Mouse (Mus musculus) splenic B cell, adult 2 months (primary cell): ENCODE results near the gene Tmem160.
A peak's percentile ranks its signal among the peaks of the same experiment; 100 is the strongest.

Experiments used
- DNase-seq: peaks from one replicate; pipeline ENCODE4 v3.0.0-alpha.2; 2011; ENCODE audit warnings: low read depth, low spot score
- H3K27me3 ChIP-seq: 2 replicates; pipeline ENCODE4 v1.6.1; 2012; ENCODE audit warnings: mild to moderate bottlenecking, low read length, moderate library complexity, mixed read lengths; ENCODE audit not compliant: control insufficient read depth, poor library complexity, insufficient read depth, severe bottlenecking
- H3K36me3 ChIP-seq: 2 replicates; pipeline ENCODE4 v1.6.1; 2012; ENCODE audit warnings: mild to moderate bottlenecking, low read length, moderate library complexity, mixed read lengths; ENCODE audit not compliant: control insufficient read depth, poor library complexity, insufficient read depth, severe bottlenecking

The Tmem160 gene

DNA sequence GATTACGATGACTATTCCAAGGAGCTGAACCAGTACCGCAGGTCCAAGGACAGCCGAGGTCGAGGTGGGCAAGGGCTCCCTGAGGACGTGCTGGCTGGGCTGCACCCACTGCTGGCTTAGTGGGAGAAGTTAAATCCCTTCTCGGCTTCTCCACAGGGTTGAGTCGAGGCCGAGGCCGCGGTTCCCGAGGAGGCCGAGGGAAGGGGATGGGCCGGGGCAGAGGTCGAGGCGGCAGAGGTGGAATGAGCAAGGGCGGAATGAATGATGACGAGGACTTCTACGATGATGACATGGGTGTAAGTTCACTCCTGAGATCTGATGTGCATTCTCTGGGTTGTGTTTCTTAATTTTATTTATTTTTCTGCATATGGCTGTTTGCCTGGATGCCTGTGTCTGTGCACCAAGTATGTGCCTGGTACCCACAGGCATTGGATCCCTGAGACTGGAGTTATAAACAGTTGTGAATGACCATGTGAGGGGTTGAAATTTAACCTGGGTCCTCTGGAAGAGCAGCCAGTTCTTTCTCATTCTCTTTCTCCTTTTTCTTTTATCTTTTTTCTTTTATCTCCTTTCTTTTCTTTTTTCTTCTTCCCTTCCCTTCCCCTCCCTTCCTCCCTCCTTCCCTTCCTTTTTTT is 30.2 kb upstream of the Tmem160 start:
- DNase-seq = no peak
- Histone ChIP-seq H3K36me3 (peaks cover 14% of the 10 kb centered on the region), H3K27me3 (no peaks in the 10 kb centered on the region)

DNA sequence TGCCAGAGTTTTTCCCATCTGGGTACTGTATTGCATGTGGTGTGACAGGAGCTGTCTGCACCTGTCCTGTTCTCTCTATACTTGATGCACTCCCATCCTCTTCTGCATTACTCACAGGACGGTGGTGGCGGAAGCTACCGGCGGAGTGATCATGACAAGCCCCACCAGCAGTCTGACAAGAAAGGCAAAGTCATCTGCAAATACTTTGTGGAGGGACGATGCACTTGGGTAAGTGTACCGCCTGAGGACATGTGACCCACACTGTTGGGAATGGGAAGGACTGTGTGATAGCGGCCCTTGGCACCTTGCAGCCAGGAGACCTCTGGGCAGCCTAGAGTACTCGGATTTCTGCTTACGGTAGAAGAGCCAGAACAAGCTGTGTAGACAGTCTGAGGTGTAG is 28.8 kb upstream of the Tmem160 start:
- Histone ChIP-seq H3K27me3 (no peaks in the 10 kb centered on the region), H3K36me3 (peaks cover 16% of the 10 kb centered on the region)
- no peak for DNase-seq

DNA sequence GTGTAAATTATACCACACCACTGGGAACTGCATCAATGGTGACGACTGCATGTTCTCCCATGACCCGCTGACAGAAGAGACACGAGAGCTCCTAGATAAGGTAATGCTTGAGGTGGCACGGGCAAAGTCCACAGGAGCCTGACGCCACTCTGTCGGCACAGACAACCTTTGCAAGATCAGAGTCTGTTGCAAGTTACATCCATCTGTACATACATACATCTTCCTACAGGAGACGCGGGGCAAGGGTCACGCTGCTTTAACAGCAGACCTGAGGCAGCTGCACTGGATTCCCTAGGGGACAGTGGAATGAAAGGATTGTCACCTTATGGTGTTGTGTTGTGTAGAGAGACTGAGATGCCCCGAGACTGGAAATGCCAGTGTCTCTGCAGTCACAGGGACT is 26.9 kb upstream of the Tmem160 start:
- Histone ChIP-seq H3K27me3 (no peaks in the 10 kb centered on the region), H3K36me3 (peaks cover 20% of the 10 kb centered on the region; the same call in 1 of the 2 replicates)
- DNase-seq = no peak

DNA sequence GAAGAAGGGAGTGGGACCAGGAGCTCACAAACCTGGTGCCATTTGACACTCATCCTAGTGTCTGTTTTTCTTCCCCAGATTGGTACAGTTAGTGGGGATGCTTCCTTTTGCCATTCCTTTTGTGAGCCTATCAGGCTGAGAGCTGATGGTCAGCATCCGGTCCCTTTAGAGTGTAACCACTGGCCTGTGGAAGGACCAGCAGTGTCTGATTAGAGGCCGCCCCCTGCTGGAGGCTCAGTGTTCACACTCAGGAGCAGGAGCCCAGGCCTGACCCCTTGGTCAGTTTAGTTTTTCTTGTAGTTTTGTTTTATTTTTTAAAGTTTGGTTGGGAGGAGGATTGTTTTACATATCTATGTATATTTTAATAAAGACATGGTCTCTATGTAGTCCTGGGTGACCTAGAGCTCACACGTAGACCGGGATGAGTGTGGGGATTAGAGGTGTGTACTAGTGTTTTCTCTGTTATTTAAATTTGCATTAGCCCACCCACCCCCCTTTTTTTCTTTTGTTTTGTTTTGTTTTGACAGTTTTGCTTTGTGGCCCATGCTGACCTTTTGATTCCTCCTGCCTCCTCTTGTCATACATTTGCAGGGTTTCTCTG is 26.4 kb upstream of the Tmem160 start:
- peak; percentile 80 for DNase-seq
- Histone ChIP-seq H3K36me3 (peaks cover 19% of the 10 kb centered on the region; the same call in 1 of the 2 replicates), H3K27me3 (no peaks in the 10 kb centered on the region)

DNA sequence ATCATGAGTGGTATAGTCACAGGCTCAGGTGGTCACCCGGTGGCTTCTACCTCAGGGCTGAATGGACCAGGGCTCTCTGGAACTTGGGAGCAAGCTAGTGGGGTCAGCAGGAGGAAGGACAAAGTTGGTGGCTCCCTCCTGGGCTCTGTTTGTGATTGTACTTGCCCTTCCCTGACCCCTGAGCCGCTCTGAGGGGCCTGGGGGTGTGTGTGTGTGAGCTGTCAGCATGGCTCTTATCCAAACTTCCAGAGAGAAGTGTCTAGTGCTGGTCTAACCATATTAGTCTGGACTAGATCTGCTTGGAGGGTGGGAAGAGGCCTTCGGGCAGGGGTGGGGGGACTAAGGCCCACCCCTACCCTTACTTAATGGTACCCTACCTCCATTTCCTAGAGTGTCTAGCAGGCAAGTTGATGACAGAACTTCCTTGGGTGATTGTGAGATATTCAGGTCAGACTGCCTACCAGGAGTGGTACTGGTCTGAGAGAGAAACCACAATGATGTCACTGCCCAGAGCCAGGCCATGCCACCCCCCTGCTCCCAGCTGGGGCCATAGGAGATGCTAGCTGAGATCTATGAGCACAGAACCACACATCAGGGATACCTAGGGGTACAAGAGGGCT is 19.1 kb upstream of the Tmem160 start:
- DNase-seq = no peak
- Histone ChIP-seq H3K36me3 (peaks cover 15% of the 10 kb centered on the region), H3K27me3 (no peaks in the 10 kb centered on the region)

DNA sequence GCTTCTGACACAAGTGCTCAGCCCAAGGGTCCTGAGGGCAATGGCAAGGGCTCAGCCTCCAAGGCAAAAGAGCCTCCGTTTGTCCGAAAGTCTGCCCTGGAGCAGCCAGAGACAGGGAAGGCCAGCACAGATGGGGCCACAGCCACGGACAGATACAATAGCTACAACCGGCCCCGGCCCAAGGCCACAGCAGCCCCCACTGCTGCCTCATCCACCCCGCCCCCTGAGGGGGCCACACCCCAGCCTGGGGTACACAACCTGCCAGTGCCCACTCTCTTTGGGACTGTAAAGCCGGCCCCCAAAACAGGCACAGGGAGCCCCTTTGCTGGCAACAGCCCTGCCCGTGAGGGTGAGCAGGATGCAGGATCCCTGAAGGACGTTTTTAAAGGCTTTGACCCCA is 17.5 kb upstream of the Tmem160 start:
- no peak for DNase-seq
- peaks cover 8% of the 10 kb centered on the region for H3K36me3 ChIP-seq
- H3K27me3 ChIP-seq = no peaks in the 10 kb centered on the region

DNA sequence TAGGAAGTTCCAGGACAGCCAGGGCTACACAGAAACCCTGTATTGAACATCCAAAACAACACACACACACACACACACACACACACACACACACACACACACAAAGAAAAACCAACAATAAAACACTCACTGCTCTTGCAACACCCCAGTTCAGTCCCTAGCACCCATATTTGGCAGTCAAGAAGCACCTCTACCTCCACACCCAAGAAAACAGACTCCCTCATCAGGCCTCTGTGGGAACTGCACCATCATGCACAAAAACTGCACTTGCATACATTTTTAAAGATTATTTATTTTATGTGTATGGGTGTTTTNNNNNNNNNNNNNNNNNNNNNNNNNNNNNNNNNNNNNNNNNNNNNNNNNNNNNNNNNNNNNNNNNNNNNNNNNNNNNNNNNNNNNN is 11.3 kb upstream of the Tmem160 start:
- Histone ChIP-seq H3K36me3 (no peaks in the 10 kb centered on the region), H3K27me3 (no peaks in the 10 kb centered on the region)
- peak; percentile 63 for DNase-seq

DNA sequence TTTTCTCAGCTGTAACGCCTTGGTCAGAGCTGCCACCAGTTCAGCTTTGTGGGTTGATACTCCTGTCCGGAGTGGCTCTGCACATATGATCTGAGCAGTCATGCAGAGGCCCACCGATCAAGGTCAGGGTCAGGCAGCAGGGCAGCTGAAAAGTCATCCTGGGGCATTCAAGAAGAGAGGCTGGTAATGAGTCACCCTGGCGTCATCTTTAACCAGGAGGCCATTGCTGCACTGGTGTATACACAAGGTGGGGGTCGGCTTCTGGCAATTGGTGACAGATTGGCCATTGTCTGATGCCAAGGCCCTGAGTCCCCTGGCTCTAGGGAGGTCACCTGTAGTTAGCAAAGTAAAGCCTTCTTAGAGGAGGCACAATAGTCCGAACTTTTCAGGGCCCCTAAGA is 923 bp upstream of the Tmem160 start:
- no peak for DNase-seq
- H3K36me3 ChIP-seq = peaks cover 2% of the 10 kb centered on the region; the same call in 1 of the 2 replicates

DNA sequence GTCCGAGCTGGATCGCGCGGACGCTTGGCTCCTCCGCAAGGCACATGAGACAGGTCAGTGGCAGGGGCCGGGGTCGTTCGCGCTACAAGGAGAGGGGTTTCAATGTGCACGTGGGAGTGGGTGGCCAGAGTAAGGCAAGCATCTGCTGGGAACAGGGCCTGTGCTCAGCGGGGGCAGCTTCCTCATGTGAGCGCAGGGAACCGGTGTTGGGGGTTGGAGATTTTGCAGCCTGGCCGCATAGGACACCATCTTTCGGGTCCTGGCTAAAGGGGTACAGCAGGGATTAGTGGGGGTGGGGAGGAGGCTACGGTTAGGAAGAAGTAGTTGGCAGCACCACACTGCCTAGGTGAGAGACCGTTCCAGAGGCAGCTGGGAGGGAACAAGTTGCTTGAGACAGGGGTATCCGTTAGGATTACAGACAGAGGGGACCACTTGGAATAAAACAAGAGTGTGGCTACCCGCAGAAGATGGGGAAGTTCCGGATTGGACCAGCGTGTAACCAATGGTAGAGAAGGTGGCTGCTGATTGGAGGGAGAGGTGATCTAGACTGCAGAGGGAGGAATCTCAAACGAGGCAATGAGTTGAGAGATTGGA is 636 bp downstream of the Tmem160 start:
- peaks cover 6% of the 10 kb centered on the region; the same call in 1 of the 2 replicates for H3K36me3 ChIP-seq
- no peaks in the 10 kb centered on the region for H3K27me3 ChIP-seq
- DNase-seq = peak; percentile 51

More for the DNA sequence above, 923 bp upstream of the Tmem160 start:
- H3K27me3 ChIP-seq = no peaks in the 10 kb centered on the region

DNA sequence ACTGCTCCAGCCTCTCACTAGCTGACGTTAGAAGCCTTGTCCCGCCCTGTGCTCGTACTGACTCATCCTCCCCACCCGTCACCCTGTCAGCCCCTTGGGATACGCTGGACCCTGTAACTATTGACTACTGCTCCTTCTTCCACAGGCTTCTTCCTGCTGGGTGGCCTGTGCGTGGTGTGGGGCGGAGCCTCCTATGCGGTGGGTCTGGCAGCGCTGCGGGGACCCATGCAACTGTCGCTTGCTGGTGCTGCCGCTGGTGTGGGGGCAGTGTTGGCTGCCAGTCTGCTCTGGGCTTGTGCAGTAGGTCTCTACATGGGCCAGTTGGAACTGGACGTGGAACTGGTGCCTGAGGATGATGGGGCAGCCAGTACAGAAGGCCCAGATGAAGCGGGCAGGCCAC is 2.4 kb downstream of the Tmem160 start:
- DNase-seq = no peak
- Histone ChIP-seq H3K27me3 (no peaks in the 10 kb centered on the region), H3K36me3 (peaks cover 6% of the 10 kb centered on the region; the same call in 1 of the 2 replicates)

DNA sequence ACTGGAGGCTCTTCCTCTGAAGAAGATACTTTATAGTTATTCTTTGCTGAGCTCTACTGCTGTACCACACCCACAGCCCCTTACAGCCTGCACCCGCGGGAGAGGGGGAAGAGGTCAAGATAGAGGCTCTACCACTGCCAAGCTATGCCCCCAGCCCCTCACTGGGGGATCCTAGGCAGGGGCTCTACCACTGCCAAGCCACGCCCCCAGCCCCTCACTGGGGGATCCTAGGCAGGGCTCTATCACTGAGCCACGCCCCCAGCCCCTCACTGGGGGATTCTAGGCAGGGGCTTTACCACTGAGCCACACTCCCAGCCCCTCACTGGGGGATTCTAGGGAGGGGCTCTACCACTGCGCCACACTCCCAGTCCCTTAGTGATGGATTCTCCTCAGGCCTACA is 3.7 kb downstream of the Tmem160 start:
- no peaks in the 10 kb centered on the region for H3K27me3 ChIP-seq
- H3K36me3 ChIP-seq = peaks cover 6% of the 10 kb centered on the region; the same call in 1 of the 2 replicates
- DNase-seq = no peak

DNA sequence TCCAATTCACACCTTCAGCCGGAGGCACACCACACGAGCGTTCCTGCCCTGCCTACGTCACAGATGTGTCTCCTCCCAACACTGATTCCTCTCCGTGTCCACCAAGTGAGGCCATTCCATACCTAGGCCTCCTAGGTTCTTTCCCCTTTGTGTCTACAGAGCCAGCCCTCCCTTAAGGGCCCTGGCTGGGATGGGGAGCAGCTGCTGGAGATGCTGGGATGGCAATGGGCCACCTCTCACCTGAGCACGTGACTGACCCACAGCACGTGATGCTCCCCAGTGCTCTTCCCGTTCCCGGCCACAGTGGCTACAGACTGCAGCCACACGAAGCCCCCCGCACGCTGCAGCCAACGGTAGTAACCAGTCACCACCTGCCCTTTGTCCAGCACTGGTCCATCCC is 8.0 kb downstream of the Tmem160 start:
- H3K27me3 ChIP-seq = no peaks in the 10 kb centered on the region
- DNase-seq = no peak
- peaks cover 4% of the 10 kb centered on the region; the same call in 1 of the 2 replicates for H3K36me3 ChIP-seq

DNA sequence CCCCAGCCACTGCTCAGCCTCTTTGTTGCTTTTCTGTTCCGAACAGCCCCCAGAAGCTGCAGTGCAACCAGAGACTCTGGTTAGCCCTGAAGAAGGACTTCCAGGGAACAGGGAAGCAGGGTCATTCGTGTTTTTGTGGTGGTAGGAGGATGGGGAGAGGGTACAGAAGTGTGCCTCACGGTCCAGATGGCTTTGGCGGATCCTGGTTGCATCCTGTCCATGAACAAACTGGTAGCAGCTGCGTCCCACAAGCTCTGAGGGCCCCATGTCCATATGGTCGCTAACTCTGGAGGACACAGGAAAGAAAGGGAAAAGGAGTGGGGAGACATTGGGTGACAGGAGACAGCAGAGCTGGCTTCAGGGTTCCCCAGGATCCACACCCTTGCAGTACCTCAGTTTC is 8.6 kb downstream of the Tmem160 start:
- Histone ChIP-seq H3K36me3 (peaks cover 4% of the 10 kb centered on the region; the same call in 1 of the 2 replicates), H3K27me3 (no peaks in the 10 kb centered on the region)
- no peak for DNase-seq

DNA sequence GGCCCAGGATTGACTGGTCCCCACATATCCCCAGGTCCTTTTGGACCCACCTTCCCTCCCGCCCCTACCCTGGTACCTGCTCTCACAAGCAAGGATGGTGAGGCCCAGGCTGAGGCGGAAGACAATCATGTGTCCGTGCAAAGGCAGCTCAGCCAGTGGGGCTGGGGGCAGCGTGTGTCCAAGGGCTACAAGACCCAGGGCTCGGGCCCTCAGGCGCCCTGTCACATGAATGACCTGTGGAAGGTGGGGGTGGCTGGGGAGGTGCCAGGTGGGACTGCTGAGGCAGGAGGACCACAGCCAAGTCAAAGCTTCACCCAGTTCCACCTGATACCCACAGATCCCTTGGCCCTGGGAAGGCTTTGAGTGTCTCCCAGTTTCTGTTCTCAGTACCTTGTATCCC is 9.1 kb downstream of the Tmem160 start:
- H3K27me3 ChIP-seq = no peaks in the 10 kb centered on the region
- peaks cover 4% of the 10 kb centered on the region; the same call in 1 of the 2 replicates for H3K36me3 ChIP-seq
- DNase-seq = no peak

DNA sequence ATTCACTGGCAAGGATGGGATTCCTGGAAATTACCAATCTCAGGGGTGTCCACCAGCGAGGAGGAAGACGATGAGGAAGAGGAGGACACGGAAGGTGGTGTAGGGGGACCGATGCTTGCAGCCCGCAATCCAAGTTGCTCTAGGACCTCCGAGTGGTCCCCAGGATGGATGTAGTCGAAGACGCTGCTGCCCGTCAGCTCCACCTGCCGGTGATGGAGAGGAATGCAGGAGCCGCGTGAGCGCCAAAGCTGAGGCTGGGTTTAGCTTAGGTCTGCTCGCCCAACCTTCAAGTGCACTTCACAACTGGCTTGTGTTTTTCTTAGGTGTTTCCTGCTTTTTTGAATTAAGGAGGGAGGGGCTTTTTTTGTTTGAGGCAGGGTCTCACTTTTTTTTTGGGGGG is 10.6 kb downstream of the Tmem160 start:
- Histone ChIP-seq H3K36me3 (no peaks in the 10 kb centered on the region), H3K27me3 (no peaks in the 10 kb centered on the region)
- DNase-seq = peak; percentile 85
